Mouse (Mus musculus): ENCODE data around the gene Tmppe.

The Tmppe gene

DNA sequence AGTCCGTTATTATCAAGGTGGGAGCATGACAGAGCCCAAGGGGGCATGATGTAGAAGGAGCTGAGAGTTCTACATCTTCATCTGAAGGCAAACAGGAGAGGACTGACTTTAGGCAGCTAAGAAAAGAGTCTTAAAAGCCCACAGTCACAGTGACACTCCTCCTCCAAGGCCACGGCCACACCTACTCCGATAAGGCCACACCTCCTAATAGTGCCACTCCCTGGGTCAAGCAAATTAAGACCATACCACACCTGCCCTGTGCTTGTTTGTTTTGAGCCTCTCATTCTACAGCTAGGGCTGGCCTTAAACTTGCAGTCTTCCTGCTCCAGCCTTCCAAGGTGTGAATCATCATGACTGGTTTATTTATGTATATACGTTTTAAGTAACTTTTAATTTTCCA, 5.6 kb upstream of the Tmppe start:
- DNase-seq (ENCODE audit: low spot score), result no peak

DNA sequence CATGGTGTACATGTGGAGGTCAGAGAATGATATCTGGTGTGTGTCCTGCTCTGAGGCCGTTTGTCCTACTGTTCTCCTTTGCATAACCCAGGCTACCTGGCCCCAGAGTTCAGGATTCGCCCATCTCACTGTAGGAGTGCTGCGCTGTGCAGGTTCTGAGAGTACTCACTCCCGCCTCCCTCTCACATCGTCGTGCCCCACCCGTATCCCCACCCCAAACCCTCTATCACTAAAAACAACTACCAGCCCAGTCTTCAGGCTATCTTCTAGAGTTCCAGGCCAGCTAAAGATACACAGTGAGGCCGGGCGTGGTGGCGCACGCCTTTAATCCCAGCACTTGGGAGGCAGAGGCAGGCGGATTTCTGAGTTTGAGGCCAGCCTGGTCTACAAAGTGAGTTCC, 1.2 kb upstream of the Tmppe start:
- no peak for DNase-seq (ENCODE audit: low spot score)

DNA sequence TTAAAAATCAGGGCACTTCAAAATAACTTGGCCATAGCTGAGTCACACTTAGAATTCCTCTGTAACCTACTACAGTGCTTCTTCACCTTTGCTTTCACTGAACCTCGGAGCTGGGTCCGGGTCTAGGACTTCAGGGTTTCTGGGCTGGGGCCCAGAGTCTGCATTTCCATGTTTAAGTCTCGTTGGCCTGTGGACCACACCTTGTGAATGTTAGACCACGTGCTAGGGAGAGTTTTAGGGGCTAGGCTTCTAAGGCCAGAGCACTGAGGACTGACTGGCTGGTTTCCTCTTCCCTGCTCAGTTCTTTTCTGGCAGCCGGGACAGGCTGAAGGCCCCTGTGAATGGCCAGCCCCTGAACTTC, 337 bp upstream of the Tmppe start:
- no peak for DNase-seq (ENCODE audit: low spot score)

DNA sequence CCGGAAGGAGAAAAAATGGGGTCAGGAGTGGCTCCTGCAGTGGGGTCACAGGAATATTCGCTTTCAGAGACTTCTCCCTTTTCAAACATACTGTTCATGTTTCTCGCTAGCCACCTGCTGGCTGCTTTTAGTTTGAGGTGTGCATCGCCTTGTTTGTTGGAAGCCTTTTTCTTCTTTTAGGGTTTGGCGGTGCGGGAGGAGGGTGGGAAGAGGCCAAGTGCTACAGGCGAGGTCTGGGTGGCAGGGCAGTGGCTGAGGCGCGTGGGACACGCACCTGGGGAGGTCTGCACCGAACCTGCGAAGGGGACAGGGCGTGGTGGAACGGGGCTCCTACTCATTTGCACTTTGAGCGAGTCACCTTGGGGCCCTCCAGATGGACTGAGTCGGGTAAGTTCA, 778 bp downstream of the Tmppe start:
- DNase-seq (ENCODE audit: low spot score), result no peak

DNA sequence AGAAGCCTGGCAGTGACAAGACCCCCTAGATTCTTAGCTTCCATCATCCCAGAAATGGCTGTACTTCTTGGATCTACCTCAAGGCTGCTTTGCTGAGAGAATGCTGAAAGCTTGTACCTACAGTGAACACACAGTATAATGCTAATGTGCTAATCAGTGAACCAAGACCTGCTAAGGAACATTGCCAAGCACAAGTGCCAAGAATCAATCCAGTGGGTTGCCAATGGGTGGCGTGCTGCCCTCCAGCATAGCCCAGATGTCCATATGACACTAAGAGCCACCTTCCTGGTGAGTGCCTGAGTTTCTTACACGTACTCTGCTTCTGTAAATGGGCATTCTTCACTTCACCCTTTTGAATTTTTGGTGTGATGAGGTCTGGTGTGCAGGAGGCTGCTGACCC, 6.8 kb downstream of the Tmppe start:
- DNase-seq (ENCODE audit: low spot score), result no peak

DNA sequence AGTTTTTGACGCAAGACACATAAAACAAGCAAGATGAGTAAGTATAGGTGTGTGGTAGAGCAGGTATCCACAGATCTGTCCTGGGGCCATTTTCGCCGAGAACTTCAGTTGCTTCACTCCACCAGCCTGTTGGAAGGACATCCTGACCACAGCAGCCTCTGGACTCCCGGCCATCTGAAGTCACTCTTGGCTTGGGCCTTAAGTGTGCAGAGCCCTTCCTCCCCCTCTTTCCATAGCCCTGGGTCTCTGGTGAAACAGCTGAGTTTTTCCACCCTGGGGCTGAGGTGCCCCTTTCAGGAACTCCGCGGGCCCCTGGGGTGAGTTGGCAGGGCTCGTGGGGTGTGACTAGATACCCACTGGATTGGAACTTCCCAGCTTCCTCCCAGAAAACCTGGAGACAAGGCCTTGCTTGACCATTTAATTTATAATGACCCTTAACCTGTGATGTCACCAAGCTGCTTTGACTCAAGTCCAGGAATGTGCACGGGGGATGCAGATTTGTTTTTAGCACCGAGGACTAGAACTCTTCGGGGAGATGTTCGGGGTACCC, 9.5 kb downstream of the Tmppe start:
- DNase-seq (ENCODE audit: low spot score), result no peak

DNA sequence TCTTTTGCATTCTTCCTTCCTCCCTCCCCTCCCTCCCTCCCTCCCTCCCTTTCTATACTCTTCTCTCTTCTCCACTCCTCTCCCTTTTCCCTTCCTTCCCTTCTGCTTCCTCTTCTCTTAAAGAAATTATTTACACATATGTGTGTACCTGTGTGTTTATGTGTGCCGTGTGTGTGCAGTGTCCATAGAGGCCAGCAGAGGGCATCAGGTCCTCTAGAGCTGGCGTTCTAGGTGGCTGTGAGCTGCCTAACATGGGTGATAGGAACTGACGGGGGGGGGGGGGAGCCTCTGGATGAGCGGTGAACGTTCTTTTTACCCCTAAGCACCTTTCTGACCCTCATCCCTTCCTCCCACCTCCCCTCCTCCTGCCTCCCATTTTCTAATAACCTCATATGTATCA, 10.4 kb downstream of the Tmppe start:
- no peak for DNase-seq (ENCODE audit: low spot score)

DNA sequence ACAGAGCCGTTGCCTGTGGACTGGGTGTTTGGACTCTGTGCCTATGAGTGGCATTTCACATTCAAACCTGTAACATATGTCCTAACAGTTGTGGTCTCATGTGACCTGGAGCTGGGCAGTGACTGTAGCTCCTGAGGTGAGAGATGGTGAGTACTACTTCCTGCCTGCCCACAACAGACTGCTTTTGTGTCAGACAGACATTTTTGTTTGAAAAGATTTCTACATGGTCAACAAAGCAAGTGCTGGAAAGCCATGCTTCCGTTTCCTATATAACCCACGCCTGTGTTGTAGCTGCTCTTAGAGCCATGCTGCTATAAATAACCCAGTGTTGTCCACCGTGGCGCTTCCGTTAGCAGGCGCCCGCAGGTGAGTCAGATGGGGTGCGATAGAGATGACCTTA, 11.5 kb downstream of the Tmppe start:
- no peak for DNase-seq (ENCODE audit: low spot score)

DNA sequence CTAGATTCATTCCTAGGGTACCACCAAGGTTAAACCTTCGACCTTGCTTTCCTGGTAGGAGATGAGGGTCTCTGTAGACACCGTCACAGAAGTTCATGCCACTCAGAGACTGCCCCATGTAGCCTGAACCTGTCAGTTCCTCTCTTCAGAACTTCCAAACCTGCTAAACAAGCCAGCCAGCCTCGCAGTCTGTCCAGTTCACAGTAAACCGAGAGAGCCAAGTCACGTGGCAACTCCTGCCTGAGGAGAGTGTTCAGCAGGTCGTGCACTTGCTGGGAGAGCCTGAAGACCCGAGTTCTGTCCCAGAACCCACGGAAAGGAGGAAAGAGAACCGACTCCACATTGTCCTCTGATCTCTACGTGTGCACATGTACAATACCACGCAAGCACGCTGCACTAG, 13.0 kb downstream of the Tmppe start:
- DNase-seq (ENCODE audit: low spot score), result no peak

DNA sequence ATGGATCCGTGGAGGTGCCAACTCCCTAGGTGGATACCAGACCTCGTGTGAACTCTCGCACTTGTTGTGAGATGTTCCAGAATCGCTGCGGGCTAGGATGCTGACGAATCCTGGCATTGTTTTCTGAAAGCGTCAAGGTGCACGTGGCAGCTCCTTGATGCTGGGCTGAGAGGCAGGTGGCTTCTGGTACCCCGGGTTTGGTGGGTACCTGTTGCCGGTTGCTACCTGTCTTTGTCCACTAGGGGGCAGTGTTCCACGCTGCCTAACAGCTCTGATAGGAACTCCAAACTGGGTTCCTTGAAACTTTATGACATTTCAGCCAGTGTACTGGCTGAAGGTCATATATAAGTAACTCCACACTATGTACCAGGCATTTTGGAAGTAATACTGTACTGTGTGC, 14.8 kb downstream of the Tmppe start:
- peak; percentile 30 for DNase-seq (ENCODE audit: low spot score)

DNA sequence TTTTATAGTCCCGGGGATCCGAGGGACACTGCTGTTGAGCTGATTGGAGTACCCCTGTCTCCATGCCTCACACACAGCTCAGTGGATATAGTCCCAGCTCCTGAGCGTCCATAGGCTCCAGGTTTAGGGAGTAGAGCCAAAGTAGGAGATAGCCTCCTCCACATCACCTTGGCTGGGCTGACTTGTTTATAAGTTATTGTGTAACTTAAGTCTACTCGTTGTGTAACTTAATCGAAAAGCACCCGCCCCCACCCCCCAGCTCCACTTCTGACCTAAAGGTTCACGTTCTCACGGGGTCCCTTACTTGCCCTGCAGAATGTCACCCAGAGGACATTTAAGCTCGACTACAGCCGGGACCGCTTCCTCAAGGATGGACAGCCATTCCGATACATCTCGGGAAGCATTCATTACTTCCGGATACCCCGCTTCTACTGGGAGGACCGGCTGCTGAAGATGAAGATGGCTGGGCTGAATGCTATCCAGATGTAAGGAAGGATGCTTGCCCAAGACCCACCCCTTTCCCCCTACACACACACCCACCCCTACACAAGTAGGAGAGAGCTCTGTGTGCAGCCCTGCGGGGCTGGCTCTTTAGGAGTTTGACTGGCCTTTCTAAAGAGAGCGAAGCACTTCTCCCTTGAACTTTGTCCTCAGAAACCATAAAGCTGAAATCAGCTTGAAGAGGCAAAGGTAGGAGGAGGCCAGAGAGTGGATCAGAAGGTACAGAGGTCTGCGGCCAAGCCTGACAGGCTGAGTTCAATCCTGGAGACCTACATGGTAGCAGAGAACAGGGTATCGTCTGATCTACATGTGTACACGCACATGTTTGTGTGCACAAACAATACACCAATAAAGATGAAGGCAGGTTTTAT, 16.0 kb downstream of the Tmppe start:
- no peak for DNase-seq (ENCODE audit: low spot score)

DNA sequence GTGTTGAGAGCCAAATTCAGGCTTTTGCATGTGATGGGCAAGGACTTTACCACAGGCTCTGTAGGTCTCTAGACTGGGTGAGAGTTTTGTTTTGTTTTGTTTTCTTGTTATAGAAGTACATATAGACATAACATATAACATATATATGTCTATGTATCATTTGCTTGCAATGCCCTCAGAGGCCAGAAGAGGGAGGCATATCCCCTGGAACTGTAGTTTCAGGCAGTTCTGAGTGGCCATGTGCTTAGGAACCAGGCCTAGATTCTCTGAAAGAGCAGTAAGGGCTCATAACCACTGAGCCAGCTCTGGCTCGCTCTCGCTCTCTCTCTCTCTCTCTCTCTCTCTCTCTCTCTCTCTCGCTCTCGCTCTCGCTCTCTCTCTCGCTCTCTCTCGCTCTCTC, 17.3 kb downstream of the Tmppe start:
- DNase-seq (ENCODE audit: low spot score), result no peak

DNA sequence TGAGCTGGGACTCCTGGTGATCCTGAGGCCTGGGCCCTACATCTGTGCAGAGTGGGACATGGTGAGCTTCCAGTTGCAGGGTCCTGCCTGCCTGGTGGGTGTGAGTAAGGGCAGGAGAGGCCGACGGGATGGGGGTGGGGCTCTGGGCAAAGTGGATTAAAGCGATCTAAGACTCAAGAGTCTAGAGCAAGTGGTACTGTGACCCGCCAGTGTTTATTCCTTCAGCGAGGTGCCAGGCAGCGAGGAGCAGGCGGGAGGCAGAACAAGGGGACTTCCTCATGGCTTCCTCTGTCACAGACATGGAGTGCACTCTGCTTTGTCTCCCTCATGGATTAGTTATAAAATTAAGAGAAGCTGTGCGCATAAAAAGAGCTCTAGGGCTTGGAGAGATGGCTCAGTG, 19.5 kb downstream of the Tmppe start:
- DNase-seq (ENCODE audit: low spot score), result no peak

DNA sequence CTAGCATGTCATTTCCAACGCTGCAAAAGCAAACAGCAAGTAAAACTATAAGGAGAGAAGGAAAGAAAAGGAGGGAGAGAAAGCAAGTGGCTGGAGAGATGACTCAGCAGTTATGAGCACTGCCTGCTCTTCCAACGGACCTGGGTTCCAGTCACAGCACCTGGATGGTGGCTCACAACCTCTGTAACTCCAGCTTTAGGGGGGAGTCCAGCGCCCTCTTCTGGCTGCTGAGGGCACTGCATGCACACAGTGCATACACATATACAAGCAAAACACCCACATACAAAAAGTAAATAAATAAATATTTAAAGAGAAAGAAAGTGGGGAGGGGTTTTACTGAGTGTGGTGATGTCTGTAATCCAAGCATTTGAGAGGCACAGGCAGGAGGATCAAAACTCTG, 20.1 kb downstream of the Tmppe start:
- no peak for DNase-seq (ENCODE audit: low spot score)

DNA sequence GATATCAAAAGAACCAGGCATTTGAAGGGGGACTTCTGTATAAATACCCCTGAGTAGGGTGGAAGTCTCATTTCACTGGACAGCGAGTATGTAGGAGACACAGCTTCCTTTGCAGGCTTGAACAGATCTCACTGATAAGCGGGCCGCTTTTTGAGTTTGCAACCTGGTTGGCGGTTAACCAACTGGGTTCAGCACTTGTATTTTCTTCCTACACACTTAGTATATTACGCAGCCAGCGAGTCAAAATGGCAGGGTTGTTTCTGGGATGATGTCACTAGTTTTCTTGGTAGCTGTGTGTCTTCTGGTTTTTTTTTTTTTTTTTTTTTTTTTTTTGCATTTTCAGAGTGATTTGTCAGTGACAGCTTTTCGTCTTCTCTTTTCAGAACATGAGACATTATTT, 20.9 kb downstream of the Tmppe start:
- no peak for DNase-seq (ENCODE audit: low spot score)

DNA sequence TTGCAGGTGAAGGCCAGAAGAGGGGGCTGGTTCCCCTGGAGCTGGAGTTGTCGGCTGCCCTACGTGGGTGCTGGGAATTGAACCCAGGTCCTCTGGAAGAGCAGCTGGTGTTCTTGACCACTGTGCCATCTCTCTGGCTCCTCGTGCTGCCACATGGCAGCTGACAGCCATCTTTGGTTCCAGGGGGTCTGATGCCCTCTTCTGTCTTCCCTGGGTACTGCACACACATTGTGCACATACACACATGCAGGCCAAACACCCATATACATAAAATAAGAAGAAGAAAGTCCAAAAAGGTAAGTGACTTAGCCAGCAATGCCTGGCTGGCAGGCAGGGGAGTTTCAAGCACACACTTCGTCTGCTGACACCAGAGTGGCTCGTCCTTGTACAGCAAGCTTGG, 24.7 kb downstream of the Tmppe start:
- DNase-seq (ENCODE audit: low spot score), result no peak

DNA sequence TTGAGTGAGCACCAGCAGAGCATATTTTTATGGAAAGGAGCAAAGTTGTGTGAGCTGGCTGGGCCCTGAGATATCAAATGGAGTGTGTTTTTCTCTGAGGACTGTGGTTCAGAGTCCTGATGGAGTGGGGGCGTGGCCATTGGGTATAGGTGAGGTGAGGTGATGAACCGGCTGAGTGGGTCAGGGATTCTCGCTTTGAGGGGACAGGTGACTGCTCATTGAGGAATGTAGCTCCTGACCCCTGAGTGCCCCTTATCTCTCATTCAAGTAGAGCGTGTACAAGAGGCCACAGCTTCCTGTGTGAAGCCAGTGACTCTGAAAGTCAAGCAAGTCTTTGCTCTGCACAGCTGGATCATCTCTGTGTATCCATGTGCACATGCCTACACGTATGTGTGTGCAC, 25.3 kb downstream of the Tmppe start:
- no peak for DNase-seq (ENCODE audit: low spot score)

DNA sequence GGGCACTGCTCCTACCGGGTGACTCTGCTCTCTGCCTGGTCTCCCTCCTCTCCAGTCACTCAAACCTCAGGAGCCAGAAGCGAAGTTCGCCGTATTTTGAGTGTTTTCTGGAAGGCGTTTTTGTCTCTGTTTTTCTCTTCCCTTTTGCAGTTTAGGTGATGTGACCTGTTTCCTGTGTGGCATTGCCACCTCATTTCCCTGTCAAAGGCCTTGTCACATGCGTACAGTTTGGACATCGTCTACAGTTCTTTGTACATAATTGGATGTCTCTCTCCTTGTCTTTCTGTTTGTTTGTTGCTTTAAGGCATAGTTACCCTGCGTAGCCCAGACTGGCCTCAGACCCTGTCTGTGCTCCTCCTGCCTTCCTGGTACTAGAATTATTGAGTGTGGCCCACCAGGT, 26.5 kb downstream of the Tmppe start:
- no peak for DNase-seq (ENCODE audit: low spot score)

DNA sequence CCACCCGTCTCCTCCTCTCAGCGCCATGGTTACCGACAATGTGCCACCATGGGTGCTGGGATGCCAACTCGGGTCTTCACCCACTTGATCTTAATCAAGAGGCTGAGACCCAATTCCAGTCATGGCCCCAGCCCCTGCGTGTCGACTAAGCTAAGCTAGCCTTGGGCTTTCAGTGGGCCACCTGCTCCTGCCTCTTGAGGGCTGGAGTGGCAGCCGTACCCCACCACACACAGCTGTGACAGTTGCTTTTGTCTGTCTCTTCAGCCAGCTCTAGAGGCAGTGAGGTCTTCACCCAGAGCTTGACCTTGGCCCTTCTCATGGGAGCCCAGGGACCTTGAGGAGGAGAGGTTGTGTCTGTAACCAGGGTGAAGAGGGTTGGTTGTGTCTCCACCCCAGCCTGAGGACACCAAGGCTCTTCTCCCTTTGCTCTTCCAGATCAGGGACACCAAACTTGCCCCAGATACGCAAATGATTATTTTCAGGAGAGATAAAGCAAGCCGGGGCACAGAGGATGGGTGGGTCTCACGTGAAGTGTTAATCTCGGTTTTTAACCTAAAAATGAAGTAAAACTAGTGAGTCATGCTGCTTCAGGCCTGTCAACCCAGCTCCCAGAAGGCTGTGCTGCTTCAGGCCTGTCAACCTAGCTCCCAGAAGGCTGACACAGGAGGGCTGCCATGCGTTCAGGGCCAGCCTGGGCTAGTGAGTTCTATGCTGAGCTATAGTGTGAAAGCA, 27.4 kb downstream of the Tmppe start:
- DNase-seq (ENCODE audit: low spot score), result no peak

DNA sequence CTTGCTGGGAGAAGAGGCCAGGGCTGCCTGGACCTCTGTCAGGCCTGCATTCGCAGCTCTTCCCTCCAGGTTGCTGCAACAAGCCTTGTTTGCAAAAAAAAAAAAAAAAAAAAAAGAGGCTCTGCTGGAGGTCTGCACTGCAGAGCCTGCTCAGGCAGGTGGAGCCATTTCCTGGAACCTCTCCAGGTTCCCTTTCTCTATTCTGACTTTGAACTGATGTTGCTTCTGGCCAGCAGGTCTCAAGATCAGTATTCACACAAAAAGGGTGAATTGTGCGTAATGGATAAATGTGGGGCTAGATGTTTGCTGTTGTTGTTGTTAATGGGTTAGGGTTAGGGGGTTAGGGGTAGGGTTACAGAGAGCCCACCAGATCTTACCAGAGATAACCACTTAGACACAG, 34.8 kb downstream of the Tmppe start:
- DNase-seq (ENCODE audit: low spot score), result no peak

DNA sequence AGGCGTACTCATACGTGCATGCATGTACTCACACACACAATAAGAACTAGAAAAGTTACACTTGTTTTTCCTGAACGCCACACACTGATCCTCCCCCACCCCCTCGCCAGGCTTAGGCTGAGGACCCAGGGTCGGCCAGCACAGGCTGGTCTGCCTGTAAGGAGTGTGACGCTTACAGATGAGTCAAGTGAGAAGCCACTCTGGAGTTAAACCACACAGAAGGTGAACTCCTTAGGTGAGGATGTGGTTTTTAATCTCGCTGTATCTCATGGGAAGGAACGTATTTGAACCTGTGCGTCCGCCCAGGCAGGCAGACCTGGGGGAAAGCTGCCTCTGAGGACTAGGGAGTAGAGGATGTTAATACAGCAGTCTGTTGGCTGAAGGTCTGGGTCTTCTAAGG, 39.6 kb downstream of the Tmppe start:
- no peak for DNase-seq (ENCODE audit: low spot score)

DNA sequence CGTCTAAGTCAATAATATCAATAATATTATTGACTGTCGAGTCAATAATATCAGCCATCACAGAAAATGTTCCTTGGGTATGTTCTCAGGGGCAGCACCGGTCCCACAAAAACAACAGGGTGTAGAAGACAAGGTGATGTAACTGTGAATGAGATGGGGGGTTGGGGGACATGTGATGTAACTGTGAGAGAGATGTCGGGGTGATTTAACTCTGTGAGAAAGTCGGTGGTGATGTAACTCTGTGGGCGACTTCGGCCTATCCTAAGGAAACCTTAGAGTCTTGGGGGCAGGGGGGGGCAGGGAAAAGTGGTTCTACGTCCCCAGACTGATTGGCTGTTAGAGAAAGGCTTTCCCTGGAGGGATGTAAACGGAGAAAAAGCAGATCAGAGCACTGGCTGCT, 41.3 kb downstream of the Tmppe start:
- no peak for DNase-seq (ENCODE audit: low spot score)

DNA sequence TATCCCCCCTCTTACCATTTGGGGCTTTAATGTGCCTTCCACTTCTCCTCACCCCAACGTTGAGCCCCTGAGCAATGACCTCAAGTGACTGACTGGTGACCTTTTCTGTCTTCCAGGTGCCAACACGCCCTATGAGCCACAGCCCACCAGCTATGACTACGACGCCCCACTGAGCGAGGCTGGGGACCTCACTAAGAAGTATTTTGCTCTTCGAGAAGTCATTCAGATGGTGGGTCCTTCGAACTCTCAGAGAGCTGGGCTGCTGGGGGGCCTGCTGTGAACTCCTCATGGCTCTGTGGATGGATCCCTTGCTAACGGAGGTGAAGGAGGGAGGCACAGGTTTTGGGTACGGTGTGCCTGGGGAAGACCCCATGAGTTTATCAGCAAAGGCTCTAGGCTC, 42.0 kb downstream of the Tmppe start:
- DNase-seq (ENCODE audit: low spot score), result no peak

DNA sequence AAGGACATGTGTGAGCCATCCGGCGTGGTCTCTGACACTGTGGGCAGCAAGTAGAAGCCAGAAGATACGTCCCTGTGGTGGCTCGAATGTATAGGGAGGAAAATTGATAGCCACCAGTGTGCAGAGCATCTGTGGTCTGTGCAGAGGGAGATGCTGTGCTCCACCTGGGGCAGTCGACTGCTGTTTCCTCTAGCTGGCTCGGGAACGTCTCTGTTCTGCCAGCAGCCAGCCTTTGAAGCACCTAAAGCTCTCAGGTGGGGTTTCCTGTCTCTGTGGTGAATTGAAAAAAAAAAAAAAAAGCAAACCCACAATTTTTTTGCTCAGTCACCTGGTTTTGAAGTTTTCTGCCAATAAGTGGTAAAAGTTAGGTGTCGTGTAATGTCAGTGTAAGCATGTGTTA, 42.4 kb downstream of the Tmppe start:
- no peak for DNase-seq (ENCODE audit: low spot score)
